Mouse (Mus musculus) myocyte (in vitro differentiated cells): ENCODE measurements at regions not wholly inside any gene's neighbourhood (a gene's known extent, or its start where the extent isn't known, plus 50 kb on each side); places are given as distances from the start of the nearest gene placed in this dataset.

ENCODE experiments used
- H3K27me3 ChIP-seq: one replicate; pipeline ENCODE4 v1.6.1; 2011; ENCODE audit not compliant: control insufficient read depth, insufficient read depth, insufficient read length
- H3K36me3 ChIP-seq: one replicate; pipeline ENCODE4 v1.6.1; 2011; ENCODE audit not compliant: control insufficient read depth, insufficient read depth
- H3K4me2 ChIP-seq: one replicate; pipeline ENCODE4 v1.6.1; 2011; ENCODE audit warnings: low read depth, control low read depth
- H3K4me3 ChIP-seq: one replicate; pipeline ENCODE4 v1.5.1; 2011; ENCODE audit warnings: mild to moderate bottlenecking, control low read depth, moderate library complexity
- H3K79me2 ChIP-seq: one replicate; pipeline ENCODE4 v1.6.1; 2011; ENCODE audit not compliant: control insufficient read depth, insufficient read depth
- H3ac ChIP-seq: one replicate; pipeline ENCODE4 v1.6.1; 2011; ENCODE audit not compliant: control insufficient read depth, insufficient read length
- MAX ChIP-seq: IDR thresholded peaks from one replicate; pipeline ENCODE4 v1.6.1; 2011; ENCODE audit warnings: low read depth, mild to moderate bottlenecking, control low read depth
- MYOD1 ChIP-seq, 3 experiments: IDR thresholded peaks; one replicate each; pipeline ENCODE4 v1.6.1; 2011; ENCODE audit warnings: control low read depth in 2 of 3, low read depth in 2 of 3, mild to moderate bottlenecking in 2 of 3, moderate library complexity in 1 of 3; ENCODE audit not compliant: insufficient read length in 2 of 3, control insufficient read depth in 1 of 3
- MYOG ChIP-seq, 3 experiments: IDR thresholded peaks; one replicate each; pipeline ENCODE4 v1.6.1; 2011; ENCODE audit warnings: control low read depth in 2 of 3, low read depth in 2 of 3, mild to moderate bottlenecking in 2 of 3; ENCODE audit not compliant: insufficient read length in 2 of 3, control insufficient read depth in 1 of 3, insufficient read depth in 1 of 3
- POLR2A ChIP-seq: IDR thresholded peaks from one replicate; pipeline ENCODE4 v1.6.1; 2011; ENCODE audit warnings: low read depth, mild to moderate bottlenecking, control low read depth, moderate library complexity; ENCODE audit not compliant: insufficient read length
- POLR2AphosphoS2 ChIP-seq: IDR thresholded peaks from one replicate; pipeline ENCODE4 v1.6.1; 2011; ENCODE audit warnings: low read depth, control low read depth; ENCODE audit not compliant: insufficient read length
- SRF ChIP-seq: IDR thresholded peaks from one replicate; pipeline ENCODE4 v1.6.1; 2011; ENCODE audit warnings: low read depth; ENCODE audit not compliant: control insufficient read depth, insufficient read length
- TCF12 ChIP-seq: IDR thresholded peaks from one replicate; pipeline ENCODE4 v1.6.1; 2011; ENCODE audit warnings: mild to moderate bottlenecking, control low read depth; ENCODE audit not compliant: poor library complexity, insufficient read depth, severe bottlenecking

DNA sequence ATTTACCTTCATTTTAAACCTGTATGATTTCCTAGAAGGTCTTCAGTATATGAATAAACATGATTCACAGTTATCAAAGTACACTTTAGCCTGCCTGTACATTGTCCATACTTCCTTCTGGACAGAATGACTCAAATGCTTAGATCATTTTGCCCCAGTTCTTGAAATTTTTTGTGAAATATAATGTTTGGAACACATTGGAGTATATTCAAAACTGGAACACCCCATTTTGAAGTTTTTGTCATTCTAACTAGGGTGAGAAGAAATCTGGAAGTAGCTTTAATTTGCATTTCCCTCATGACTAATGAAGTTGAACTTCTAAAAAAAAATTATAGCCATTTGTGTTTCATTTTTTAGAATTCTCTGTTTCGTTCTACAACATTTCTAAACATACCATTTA lies 561.6 kb upstream of the Rgs18 start:
- no peaks in the 10 kb centered on the region for H3K79me2 ChIP-seq
- H3K4me3 ChIP-seq, result no peak overlapping the region
- no peak for TF ChIP-seq MYOG (IDR thresholded peaks at IDR 0.05; ENCODE audit: control insufficient read depth in 1 of 3, insufficient read depth in 1 of 3, insufficient read length in 2 of 3, low read depth in 2 of 3)
- TF ChIP-seq MAX, result no peak
- no peak for TF ChIP-seq POLR2A
- TF ChIP-seq POLR2AphosphoS2, result no peak
- TF ChIP-seq TCF12, result no peak
- TF ChIP-seq MYOD1 (IDR thresholded peaks at IDR 0.05; ENCODE audit: control insufficient read depth in 1 of 3, insufficient read length in 2 of 3, low read depth in 2 of 3), result no peak
- H3ac ChIP-seq, result no peak overlapping the region
- H3K36me3 ChIP-seq, result no peaks in the 10 kb centered on the region
- no peak overlapping the region for H3K4me2 ChIP-seq
- H3K27me3 ChIP-seq, result no peaks in the 10 kb centered on the region

DNA sequence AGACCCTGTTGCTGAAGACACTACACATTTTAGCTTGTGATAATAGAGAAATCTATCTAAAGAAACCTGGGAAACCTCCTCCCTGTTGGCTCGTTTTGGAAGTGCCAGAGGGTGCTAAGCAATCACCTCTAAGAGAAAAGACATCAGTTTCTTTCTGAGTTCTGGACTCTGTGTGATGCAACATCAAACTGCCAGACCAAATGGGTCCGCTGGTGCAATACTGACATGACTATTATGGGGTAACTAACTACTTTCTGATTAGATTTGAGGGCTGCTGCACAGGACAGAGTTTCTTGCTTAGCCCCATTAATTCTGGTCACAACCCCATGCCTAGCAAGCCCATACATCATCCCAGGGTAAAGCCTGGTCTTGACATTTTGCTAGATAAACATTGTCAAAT lies 517.7 kb upstream of the Rgs18 start:
- H3K4me3 ChIP-seq, result no peak overlapping the region
- no peak for TF ChIP-seq SRF
- no peaks in the 10 kb centered on the region for H3K79me2 ChIP-seq
- no peak overlapping the region for H3K4me2 ChIP-seq
- H3ac ChIP-seq, result no peak overlapping the region
- H3K36me3 ChIP-seq, result no peaks in the 10 kb centered on the region
- no peaks in the 10 kb centered on the region for H3K27me3 ChIP-seq
